Mouse (Mus musculus) megakaryocyte progenitor cell, adult 5-6 weeks (primary cell): Measurements from ENCODE around the gene Acox1. TPM values are rescaled to one million over a fixed set of nuclear protein-coding genes. Genes with fewer than 3 reads are reported as not detected.

Experiments
- ATAC-seq: replicated peaks from 2 replicates; pipeline ENCODE4 v1.8.0; 2016; ENCODE audit warnings: mild to moderate bottlenecking, moderate TSS enrichment, inconsistent platforms; ENCODE audit not compliant: poor library complexity
- total RNA-seq, 2 experiments: library from RNA; stranded (forward) in 1 of 2; stranded (reverse) in 1 of 2; fragments of 157-497, 149-512 nt in 1 of 2; fragments of 200-1000 nt in 1 of 2; gene quantifications; 2 replicates each; pipeline versions ENCODE4 v1.2.3 to v1.2.4; 2015 to 2017

Gene Acox1
- total RNA-seq, 2 experiments from 2014 or later: 15.9 to 16.2 TPM

DNA sequence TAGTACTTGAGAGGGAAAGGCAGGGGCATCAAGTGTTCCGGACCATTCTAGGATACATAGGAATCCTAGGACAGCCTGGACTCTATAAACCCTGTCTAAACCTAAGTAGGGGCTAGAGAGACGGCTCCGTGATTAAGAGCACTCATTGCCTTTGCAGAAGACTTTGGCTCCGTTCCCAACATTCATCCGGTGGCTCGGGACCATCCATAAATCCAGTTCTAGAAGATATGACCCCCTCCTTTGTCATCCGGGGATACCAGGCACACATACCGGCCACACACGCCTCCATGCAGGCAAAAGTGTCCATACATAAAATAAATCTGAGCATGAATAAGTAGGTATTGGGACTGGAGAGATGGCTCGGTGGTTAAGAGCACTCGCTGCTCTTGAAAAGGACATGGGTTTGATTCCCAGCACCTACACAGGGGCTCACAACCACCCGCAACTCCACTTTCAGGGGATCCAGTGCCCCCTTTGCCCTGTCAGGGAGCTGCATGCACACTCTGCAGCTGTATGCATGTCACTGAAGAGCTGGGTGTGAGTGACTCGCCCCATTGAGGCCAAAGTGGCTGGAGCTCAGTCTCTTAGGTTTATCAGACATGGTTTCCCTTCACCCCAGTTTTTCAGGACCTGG, 15.1 kb upstream of the Acox1 start:
- no peak for ATAC-seq

DNA sequence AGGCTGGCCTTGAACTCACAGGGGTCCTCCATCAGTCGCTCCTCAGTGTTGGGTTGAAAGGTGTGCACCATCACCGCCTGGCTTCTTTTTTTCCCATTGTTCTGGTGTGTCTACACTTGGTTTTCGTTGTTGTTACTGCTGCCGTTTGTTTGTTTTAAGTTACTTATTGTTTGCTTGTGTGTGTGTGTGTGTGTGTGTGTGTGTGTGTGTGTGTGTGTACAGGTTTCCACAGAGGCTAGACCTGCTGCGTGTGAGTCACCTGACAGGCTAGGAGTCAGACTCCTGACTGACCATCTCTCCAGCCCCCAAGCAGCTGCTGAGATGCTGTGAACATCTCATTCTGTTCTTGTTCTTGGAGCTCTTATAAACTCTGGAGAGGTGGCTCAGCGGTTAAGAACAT, 14.0 kb upstream of the Acox1 start:
- ATAC-seq: no peak

DNA sequence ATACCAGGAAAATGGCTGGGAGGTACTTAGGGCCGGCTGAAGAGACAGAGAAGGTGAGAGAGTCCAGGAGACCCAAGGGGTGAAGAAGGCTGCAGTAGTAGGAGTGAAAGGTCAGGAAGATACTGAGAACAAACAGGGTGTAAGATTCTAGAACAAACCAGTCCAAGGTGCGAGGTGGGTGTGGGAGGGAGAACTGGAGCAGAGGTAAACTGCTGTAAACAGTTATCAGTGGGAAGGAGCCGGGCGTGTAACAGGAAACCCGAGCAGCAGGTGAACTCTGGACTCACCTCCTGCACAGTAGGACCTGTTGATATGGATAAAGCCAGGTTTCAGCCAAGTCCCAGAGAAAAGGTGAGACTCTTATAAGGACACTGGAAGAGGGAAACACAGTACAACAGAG, 11.9 kb upstream of the Acox1 start:
- no peak for ATAC-seq

DNA sequence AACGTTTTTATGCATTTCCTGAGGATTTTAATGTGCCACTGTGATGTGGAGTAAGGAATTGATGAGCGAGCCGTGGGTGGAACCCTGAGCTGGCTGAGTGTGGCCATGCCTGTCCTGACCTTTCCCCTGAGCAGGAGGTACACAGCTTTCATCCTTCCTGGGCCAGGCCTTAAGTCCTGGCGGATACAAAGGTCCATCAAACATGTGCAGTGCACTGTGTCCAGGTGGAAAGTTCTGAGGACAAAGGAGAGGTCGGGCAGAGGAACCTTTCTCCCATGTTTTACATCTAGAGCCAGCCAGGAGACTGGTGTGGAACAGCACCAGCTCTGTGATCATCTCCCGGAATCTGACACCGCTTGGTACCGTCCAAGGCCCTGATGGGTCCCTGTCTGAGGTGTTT, 10.4 kb upstream of the Acox1 start:
- no peak for ATAC-seq

DNA sequence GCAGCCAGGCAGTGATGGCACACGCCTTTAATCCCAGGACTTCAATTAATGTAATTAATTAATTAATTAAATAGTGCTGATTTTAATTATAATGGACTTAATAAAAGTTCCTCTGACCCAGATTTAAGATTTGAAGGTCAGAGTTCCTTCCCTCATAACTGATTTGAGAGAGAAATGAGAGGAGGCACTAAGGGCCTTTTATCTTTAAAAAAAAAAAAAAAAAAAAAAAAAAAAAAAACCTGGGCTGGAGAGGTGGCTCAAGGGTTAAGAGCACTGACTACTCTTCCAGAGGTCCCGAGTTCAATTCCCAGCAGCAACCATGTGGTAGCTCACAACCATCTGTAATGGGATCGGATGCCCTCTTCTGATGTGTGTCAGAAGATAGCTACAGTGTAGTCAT, 9.8 kb upstream of the Acox1 start:
- ATAC-seq: no peak

DNA sequence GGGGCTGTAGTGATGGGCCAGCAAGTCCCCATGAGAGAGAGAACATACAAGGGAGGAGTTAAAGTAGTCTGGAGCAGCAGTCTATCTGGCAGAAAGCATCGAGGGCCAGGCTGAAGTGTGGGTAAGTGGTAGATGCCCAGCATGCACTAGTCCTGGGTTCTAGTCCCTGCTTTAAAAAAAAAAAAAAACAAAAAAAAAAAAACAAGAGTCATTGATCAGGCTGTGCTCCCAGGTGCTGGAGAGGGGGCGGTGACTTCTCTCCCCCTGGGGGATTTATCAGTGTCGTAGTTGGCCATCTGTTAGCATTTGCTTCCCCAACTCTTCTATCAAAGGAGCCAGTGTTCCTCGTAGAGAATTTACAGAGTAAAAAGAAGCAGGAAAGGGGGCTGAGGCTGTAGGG, 7.8 kb upstream of the Acox1 start:
- ATAC-seq: no peak

DNA sequence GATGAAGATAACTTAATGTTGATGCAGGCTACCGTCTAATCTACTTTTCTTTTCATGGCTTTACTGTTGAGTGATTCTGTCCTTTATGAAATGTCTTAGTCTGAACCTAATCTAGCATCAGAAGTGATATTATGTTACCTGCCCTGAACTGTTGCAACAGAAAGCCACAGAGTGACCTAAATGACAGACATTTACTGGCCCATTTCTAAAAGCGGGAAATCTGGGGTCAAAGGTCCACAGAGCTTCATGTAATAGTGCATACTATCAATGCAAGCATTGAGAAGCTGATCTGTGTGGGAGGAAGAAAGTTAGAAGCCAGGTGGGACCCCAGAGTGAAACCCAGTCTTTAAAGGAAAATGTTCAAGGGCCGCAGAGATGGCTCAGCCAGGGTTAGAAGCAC, 4.3 kb upstream of the Acox1 start:
- ATAC-seq: no peak

DNA sequence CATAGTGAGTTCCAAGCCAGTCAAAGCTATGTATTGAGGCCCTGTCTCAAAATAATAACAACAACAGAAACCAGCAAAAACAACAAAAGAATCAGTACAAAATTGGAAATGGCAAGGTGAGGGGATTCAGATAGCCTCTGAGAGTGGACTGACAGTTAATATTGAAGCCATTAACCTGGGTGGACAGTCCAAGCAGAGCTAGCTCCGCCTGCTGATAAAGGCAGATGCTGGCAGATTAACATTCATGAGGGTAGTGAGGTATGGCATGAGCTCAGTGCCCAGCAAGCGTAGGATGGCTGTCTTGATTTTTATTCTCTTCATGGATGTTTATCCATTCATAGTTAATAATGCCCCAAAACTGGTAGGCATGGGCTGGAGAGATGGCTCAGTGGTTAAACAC, 2.3 kb upstream of the Acox1 start:
- no peak for ATAC-seq

DNA sequence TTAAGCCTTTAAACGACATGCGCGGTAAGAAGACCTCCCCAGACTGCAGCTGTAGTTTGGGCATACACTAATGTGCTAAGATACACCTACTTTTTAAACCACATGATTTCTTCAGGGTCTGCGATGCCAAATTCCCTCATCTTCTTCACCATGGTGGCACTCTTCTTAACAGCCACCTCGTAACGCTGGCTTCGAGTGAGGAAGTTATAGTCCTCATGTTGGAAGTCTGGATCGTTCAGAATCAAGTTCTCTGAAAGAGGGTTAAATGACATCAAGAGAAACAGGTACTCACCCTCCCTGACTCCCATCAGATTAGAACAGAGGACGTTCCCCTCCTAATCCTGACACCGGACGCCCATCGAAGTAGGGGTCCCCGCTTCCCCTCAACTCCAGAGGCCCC, 713 bp downstream of the Acox1 start:
- ATAC-seq: no peak

DNA sequence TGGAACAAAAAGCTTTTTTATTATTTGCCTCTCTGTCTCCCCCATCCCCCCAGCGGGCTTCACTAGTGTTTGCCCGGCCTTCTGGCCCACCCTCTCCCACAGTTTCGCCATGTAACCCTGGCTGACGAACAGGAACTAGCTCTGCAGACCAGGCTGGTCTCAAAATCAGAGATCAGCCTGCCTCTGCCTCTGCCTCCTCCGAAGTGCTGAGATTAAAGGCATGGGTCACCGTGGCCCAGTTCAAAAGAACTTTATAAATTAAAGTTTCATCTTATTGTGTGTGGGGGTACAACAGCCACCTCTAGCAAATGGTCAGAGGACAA, 1.3 kb downstream of the Acox1 start:
- ATAC-seq: no peak

DNA sequence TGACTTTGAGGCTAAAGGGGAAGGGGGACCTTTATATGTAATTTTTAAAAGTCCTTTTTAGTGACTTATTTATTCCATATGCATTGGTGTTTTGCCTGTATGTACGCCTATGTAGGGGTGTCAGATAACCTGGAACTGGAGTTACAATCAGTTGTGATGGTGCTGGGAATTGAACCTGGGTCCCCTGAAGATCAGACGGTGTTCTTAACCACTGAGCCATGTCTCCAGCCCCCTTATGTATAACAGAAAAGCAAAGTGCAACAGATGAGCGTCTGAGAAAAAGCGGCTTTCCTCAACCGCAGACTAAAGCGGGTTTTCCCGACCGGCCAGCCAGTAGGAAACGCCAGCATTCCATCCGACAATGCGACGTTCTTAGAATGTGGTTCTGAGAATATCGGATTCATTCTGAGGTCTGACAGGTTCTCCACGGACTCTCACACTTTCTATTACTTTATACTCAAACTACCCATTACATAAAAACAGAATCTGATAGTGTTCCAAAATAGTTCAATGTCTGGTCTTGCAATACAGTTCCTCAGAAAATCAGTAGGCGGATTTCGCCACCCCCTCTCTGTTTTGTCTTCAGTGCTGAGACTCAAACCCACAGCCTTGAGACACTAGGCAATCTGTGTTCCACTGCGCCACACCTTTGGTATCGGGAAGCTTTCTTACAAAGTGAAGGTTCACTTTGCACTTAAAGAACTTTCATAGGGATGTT, 1.8 kb downstream of the Acox1 start:
- ATAC-seq: no peak

DNA sequence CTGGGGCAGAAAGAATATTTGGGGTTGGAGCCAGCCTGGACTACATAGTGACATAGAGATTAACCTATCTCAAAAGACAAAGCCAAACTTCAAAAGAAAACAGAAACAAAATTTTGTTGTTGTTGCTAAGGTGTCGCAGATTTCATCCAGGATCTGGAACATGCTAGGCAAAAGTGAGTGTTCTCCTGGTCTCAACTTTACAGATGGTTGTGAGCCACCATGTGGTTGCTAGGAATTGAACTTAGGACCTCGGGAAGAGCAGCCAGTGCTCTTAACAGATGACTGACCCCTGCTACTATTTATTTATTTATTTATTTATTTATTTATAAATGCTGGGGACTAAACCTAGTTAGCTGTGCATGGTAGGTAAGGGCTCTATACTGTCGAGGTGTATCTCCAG, 2.5 kb downstream of the Acox1 start:
- ATAC-seq: no peak

DNA sequence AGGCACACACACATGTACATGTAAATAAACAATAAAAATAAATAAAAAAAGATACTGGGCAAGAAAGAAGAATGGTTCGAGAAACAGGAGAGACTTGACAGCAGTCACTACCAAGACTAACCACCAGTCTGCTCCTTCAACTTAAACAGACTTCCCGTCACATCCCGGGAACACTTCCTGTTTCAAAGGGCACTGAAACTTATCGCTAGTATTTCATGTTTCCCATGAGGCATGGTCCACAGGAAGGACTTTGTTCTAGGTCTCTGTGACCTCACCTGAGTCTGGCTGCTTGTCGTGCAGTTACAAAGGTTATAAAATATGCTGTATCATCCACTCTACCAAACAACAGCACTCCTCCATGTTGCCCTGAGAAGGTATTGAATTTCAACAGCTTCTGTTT, 3.6 kb downstream of the Acox1 start:
- peak; percentile 30 for ATAC-seq

DNA sequence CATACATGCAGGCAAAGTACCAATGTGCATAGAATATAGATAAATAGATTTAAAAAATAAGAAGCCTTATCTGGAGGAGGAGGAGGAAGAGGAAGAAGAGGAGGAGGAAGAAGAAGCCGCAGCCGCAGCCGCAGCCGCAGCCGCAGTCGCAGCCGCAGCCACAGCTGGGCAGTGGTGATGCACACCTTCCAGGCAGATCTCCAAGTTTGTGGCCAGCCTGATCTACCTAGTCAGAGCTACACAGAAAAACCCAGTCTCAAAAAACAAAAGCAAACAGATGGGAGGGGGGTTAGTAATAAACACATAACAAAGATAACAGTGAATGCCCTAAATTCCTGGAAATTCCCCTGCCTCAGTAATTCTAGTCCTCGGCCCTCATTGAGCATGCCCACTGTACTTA, 4.2 kb downstream of the Acox1 start:
- no peak for ATAC-seq

DNA sequence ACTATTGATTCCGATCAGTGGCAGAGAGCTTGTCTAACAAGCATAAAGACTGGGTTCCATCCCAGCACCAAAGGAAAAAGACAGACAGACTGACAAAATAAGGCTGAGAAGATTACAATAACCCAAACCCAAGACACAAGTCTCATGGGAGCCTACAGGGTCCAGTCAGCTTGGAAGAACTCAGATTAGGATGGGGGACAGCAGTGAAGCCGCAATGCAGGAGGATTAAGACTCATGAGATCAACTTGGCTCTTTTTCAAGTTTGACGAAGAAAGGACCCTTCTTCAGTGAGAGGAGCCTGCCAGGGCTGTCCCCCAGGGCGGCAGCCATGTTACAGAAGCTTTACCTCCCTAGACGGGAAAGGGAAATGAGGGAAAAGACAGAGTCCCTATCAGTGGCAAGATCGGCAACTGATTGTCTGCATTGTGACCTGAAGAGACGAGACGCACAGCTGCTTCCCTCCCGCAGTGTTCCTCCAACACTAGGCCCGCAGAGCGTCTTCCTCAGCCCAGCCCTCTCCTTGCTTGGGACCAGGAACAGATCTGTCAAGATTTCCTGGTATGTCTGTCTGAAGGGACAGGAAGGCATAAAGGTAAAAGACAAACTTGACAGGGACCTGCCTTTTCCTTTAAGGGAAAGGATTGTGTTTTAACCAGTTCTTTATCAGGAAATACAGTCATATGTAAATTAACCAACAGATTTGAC, 11.5 kb downstream of the Acox1 start:
- no peak for ATAC-seq

DNA sequence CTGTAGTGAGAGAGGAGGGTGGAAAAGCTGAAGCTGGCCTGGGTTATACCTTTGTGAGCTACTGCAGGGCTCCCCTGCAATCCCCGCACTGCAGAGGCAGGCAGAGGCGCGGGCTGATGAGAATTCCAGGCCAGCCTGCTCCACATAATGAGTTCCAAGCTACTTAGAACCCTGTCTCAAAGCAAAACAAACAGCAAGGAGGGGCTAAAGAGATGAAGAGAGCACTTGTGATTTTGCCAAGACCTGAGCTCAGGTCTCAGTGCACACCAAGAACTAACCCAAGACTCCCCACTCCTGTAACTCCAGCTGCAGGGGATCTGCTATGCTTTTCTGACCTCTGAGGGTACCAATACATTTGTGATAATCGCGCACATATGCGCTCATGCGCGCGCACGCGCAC, 12.5 kb downstream of the Acox1 start:
- no peak for ATAC-seq

DNA sequence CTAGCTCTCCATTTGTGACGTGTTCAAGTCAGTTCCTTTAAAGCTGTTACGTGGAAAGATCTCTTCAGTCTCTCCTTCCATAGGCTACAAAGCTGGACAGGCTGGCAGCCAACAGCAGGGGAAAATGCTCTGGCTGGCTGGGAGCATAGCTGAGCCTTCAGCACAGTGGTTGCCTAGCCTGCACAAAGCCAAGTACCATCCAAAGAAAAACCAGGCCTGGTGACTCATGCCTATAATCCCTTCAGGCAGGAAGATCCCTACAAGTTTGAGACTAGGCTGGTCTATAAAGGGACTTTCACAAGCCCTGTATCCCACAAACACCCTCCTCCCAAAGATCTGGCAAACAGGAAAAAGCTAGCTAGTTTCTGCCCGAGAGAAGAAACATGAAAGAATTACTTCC, 13.0 kb downstream of the Acox1 start:
- no peak for ATAC-seq

DNA sequence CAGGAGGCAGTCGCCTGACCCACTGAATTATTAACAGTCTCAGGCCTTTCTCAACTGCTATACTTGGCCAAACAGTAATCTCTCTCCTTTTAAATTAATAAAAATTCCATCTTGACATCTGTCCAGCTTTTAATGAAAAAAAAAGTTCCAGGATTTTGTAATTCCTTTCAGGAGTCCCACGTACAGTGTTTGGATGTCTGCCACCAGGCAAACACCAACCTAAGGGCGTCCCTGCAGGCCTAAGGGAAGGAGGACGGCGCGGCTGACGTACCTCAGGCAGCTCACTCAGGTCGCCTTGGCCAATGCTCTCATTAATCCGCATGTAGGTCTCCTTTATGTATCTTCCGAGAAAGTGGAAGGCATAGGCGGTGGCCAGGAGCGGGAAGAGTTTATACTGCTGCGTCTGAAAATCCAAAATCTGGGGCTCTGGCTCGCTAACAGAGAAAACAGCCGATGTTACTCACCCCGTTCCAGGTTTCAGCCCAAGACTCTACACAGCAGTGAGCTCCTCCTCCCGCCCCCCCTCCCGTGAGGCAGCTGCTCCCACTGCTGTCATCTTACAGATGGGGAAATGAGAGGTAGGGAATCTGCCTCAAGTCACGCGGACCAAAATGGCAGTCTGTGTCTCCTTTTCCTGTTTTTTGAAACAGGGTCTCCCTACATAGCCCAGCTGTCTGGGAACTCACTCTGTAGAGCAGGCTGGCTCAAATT, 20.3 kb downstream of the Acox1 start:
- ATAC-seq: no peak

DNA sequence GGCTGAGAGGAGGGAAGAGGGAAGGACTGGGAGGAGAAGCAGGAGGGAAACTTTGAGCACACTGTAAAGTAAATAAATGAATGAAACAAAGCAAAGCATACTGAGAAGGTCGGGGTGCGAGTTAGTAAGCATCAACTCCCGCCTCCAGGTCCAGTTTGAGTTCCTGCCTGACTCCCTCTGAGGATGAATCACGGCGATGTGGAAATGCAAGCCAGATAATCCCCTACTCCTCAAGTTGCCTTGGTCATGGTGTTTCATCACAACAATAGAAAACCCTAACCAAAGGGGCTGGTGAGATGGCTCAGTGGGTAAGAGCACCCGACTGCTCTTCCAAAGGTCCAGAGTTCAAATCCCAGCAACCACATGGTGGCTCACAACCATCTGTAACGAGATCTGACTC, 22.8 kb downstream of the Acox1 start:
- no peak for ATAC-seq

DNA sequence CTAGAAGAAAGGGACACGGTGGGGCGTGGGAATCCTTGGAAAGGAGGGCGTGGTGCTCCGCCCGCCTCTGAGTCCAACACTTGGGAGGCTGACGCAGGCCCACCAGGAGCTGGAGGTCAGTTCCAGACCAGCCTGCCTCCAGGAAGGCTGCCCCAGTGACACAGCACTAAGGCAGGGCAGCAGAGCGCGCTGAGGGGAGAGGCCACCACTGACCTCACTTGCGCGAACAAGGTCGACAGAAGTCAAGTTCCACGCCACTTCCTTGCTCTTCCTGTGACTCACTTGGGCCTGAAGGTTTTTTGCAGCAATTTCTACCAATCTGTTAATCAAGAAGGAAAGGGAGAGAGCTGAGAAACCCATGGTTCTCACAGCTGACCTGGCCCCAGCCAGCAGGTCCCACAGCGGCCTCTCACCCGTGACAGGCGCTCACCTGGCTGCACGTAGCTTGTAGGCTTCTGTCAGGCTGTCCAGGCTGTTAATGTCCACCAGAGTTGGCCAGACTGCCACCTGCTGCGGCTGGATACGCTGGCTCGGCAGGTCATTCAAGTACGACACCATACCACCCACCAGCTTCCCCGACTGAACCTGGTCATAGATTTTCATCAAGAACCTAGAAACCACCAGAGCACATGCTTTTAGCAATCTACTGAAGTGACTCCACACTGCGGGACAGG, 23.9 kb downstream of the Acox1 start:
- no peak for ATAC-seq

DNA sequence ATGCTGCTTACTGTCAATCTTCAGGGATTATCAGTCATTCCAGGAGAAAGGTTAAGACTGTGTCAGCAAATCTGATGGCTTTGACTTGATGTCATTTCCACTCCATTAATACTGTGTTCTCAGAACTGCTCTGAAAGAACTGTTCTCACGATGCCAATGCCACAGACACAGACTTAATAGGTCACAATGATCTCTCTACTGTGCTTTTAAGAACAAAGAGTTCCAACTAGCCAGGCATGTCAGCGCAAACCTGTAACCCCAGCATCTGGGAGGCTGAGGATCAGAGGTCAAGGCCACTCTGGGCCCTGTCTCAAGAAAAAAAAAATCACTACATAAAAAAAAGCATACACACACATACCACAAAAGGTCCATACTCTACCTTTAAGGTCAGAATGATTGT, 26.9 kb downstream of the Acox1 start:
- ATAC-seq: no peak
